Mouse (Mus musculus): ENCODE data around the gene Thap11. TPM values are rescaled to one million over a fixed set of nuclear protein-coding genes. Genes with fewer than 3 reads are reported as not detected.

Thap11 gene
- polyA plus RNA-seq, 3 experiments from 2014 or later: 5.5 to 6.7 (median 6.0) TPM

DNA sequence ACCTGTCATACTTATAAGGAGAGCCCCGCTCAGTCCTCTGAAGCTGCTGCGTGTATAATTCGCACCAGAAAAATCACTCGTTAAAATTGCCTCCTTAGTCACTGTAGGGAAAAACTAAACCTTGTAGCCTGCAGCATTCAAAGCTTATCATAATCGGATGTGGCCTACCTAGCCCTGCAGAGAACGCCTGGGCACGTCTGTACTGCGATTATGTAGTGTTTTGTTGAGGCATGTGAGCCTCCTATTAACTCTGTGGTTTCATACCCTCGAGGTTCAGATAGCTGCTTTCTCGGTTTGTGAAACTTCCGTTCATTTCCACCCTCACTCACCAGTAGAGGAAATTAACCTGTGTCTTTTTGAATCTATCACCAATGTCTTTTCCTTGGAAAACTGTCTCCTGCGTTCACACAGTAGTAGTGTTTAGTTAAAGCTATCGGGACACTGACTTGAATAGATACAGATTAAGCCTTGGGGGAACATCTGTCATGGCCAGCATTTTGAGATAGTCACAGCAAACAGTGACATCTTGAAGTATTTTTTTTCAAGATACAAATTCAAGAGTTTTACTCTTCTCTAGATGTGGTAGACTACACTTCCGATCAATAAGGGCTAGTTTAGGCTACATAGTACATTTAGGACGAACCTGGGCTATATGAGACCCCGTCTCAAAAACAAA lies 46.1 kb downstream of the Thap11 start:
- ATAC-seq: peak; percentile 70

Other genes with a start within 250 kb of the Thap11 start
- 1 to 10 TPM; 6.1 to 9.3 (median 8.7) TPM for gene Ripor1, start 249.9 kb upstream of the Thap11 start, polyA plus RNA-seq (2017; shearing (Covaris generic))
- gene Ctcf, start 218.6 kb upstream of the Thap11 start, polyA plus RNA-seq (2017; shearing (Covaris generic)): 10 to 100 TPM; 52.4 to 66.1 (median 56.0) TPM
- gene Agrp, start 217.7 kb upstream of the Thap11 start, polyA plus RNA-seq (2017; shearing (Covaris generic)): 1 to 10 TPM in 2 of 3 experiments, under 1 TPM in 1; 0.74 to 2.5 (median 1.5) TPM
- gene Carmil2, start 168.9 kb upstream of the Thap11 start, polyA plus RNA-seq (2017; shearing (Covaris generic)): 1 to 10 TPM; 4.6 to 6.8 (median 6.6) TPM
- gene Acd, start 154.0 kb upstream of the Thap11 start, polyA plus RNA-seq (2017; shearing (Covaris generic)): 10 to 100 TPM; 53.2 to 71.2 (median 54.5) TPM
- 10 to 100 TPM in 1 of 3 experiments, 1 to 10 TPM in 2; 7.2 to 11.0 (median 9.0) TPM for gene Pard6a, start 154.0 kb upstream of the Thap11 start, polyA plus RNA-seq (2017; shearing (Covaris generic))
- gene 4933405L10Rik, start 147.5 kb upstream of the Thap11 start, polyA plus RNA-seq (2017; shearing (Covaris generic)): not detected
- gene Enkd1, start 146.9 kb upstream of the Thap11 start, polyA plus RNA-seq (2017; shearing (Covaris generic)): 1 to 10 TPM; 1.3 to 2.9 (median 1.9) TPM
- gene Gfod2, start 96.5 kb upstream of the Thap11 start, polyA plus RNA-seq (2017; shearing (Covaris generic)): 1 to 10 TPM; 1.7 to 5.9 (median 3.9) TPM
- gene Ranbp10, start 27.8 kb upstream of the Thap11 start, polyA plus RNA-seq (2017; shearing (Covaris generic)): 1 to 10 TPM; 5.3 to 8.7 (median 5.9) TPM
- not detected for gene Tsnaxip1, start 27.4 kb upstream of the Thap11 start, polyA plus RNA-seq (2017; shearing (Covaris generic))
- gene Cenpt, start 1.9 kb upstream of the Thap11 start, polyA plus RNA-seq (2017; shearing (Covaris generic)): 10 to 100 TPM; 13.8 to 22.1 (median 18.4) TPM
- gene Nutf2, start 5.4 kb downstream of the Thap11 start, polyA plus RNA-seq (2017; shearing (Covaris generic)): 10 to 100 TPM; 10.8 to 70.1 (median 13.0) TPM
- gene Edc4, start 25.7 kb downstream of the Thap11 start, polyA plus RNA-seq (2017; shearing (Covaris generic)): 10 to 100 TPM; 28.1 to 41.1 (median 33.9) TPM
- gene Nrn1l, start 38.4 kb downstream of the Thap11 start, polyA plus RNA-seq (2017; shearing (Covaris generic)): 1 to 10 TPM in 2 of 3 experiments, not detected in 1; 1.2 to 1.8 TPM
- gene Pskh1, start 45.3 kb downstream of the Thap11 start, polyA plus RNA-seq (2017; shearing (Covaris generic)): 10 to 100 TPM; 10.0 to 14.4 (median 11.1) TPM
- gene Ctrl, start 78.7 kb downstream of the Thap11 start, polyA plus RNA-seq (2017; shearing (Covaris generic)): 1 to 10 TPM; 3.0 to 4.1 (median 3.4) TPM
- 100 to 1,000 TPM; 368 to 388 (median 373) TPM for gene Psmb10, start 83.3 kb downstream of the Thap11 start, polyA plus RNA-seq (2017; shearing (Covaris generic))
- under 1 TPM; 0.44 to 0.67 (median 0.45) TPM for gene Lcat, start 88.2 kb downstream of the Thap11 start, polyA plus RNA-seq (2017; shearing (Covaris generic))
- 1 to 10 TPM; 5.4 to 8.8 (median 6.4) TPM for gene Slc12a4, start 111.0 kb downstream of the Thap11 start, polyA plus RNA-seq (2017; shearing (Covaris generic))
- gene Dpep3, start 124.3 kb downstream of the Thap11 start, polyA plus RNA-seq (2017; shearing (Covaris generic)): not detected
- 10 to 100 TPM; 29.0 to 36.7 (median 32.2) TPM for gene Dus2, start 136.2 kb downstream of the Thap11 start, polyA plus RNA-seq (2017; shearing (Covaris generic))
- gene Dpep2nb, start 150.8 kb downstream of the Thap11 start, polyA plus RNA-seq (2017; shearing (Covaris generic)): not detected
- gene Ddx28, start 156.8 kb downstream of the Thap11 start, polyA plus RNA-seq (2017; shearing (Covaris generic)): 10 to 100 TPM in 2 of 3 experiments, 1 to 10 TPM in 1; 9.3 to 15.6 (median 12.3) TPM
- 10 to 100 TPM; 35.1 to 41.7 (median 37.1) TPM for gene Nfatc3, start 203.7 kb downstream of the Thap11 start, polyA plus RNA-seq (2017; shearing (Covaris generic))

All from inflammation-experienced regulatory T-cells, adult 6 months (primary cell).